Comparison of ENCODE assay signal across 9 mouse cellular contexts in genomic region chr5:31698931-31699330, GRCm38 (mm10). TPM values are rescaled to one million over a fixed set of nuclear protein-coding genes. Genes with fewer than 3 reads are reported as not detected.
DNase-seq lines count a peak whose midpoint lies in the region; ATAC-seq and TF ChIP-seq lines count a peak whose summit lies in the region.
"Had no signal": no experiment of that assay in that cellular context is flagged by ENCODE, and none has a peak within 500 bp of the region (broad histone marks: within the 10 kb centered on the region; RNA-seq: fewer than 3 reads in every experiment).

No protein-coding gene starts in this region.

- no peak for ATAC-seq in embryonic facial prominence, embryonic 14.5 days (ENCODE audit: low read depth)
- ATAC-seq in midbrain, embryonic 12.5 days (ENCODE audit: low FRiP score, low read depth): no peak

- no peak for TF ChIP-seq EP300 in ES-Bruce4 (IDR thresholded peaks at IDR 0.05; ENCODE audit: insufficient read depth, low read depth, low read length)

- peak overlapping the region; percentile 63; the same call in 1 of the 2 replicates for H3K27ac ChIP-seq in kidney, adult 2 months (ENCODE audit: insufficient read depth, low read depth, low read length)
- no peak overlapping the region for H3K27ac ChIP-seq in ES-Bruce4 (ENCODE audit: insufficient read depth, low read length)
- no peak overlapping the region for H3K27ac ChIP-seq in embryonic facial prominence, embryonic 14.5 days (replicated peaks; ENCODE audit: low read depth, low read length)
- no peak overlapping the region for H3K27ac ChIP-seq in midbrain, embryonic 12.5 days (replicated peaks)

- no peak overlapping the region for H3K4me3 ChIP-seq in kidney, adult 2 months (ENCODE audit: insufficient read depth, low read depth, low read length)
- H3K4me3 ChIP-seq in ES-Bruce4 (ENCODE audit: low read depth, low read length): no peak overlapping the region
- H3K4me3 ChIP-seq in embryonic facial prominence, embryonic 14.5 days (ENCODE audit: low read depth, low read length): no peak overlapping the region
- H3K4me3 ChIP-seq in midbrain, embryonic 12.5 days: no peak overlapping the region

- H3K9me3 ChIP-seq in ES-Bruce4 (replicated peaks; ENCODE audit: control insufficient read depth, insufficient read depth, low read length, poor library complexity, severe bottlenecking): no peaks in the 10 kb centered on the region
- no peaks in the 10 kb centered on the region for H3K9me3 ChIP-seq in embryonic facial prominence, embryonic 14.5 days (ENCODE audit: control insufficient read depth, low read length)
- no peaks in the 10 kb centered on the region for H3K9me3 ChIP-seq in midbrain, embryonic 12.5 days
- H3K9me3 ChIP-seq: limb, embryonic 13.5 days had no signal

- DNase-seq in kidney, adult 2 months: peak; percentile 24
- no peak for DNase-seq in kidney, postnatal 4 days
- no peak for DNase-seq in embryonic facial prominence, embryonic 14.5 days (ENCODE audit: low spot score)
- DNase-seq in adrenal gland, postnatal 4 days (ENCODE audit: low spot score in 2 of 2): no peak
- no peak for DNase-seq in frontal cortex, adult 2 months (ENCODE audit: extremely low spot score in 1 of 2, low spot score in 1 of 2)
- DNase-seq in embryo, embryonic 10.5 days (ENCODE audit: low spot score): no peak

- peaks cover 1% of the 10 kb centered on the region; the same call in 1 of the 2 replicates for H3K36me3 ChIP-seq in kidney, adult 2 months (ENCODE audit: control insufficient read depth, insufficient read depth, low read length)
- H3K36me3 ChIP-seq in ES-Bruce4 (ENCODE audit: control insufficient read depth, insufficient read depth, low read length, poor library complexity, severe bottlenecking): peaks cover 5% of the 10 kb centered on the region
- no peaks in the 10 kb centered on the region for H3K36me3 ChIP-seq in embryonic facial prominence, embryonic 14.5 days (ENCODE audit: control insufficient read depth, insufficient read depth, low read length)
- H3K36me3 ChIP-seq in midbrain, embryonic 12.5 days: peaks cover 5% of the 10 kb centered on the region; the same call in 1 of the 2 replicates

- no peak for TF ChIP-seq CTCF in kidney, adult 2 months (conservative IDR thresholded peaks at IDR 0.05; ENCODE audit: insufficient read depth, insufficient read length, low read depth, low read length)
- no peak for TF ChIP-seq CTCF in ES-Bruce4 (IDR thresholded peaks at IDR 0.05; ENCODE audit: low read depth, low read length)

- peak overlapping the region; percentile 81 for H3K9ac ChIP-seq in ES-Bruce4 (ENCODE audit: low read depth, poor library complexity, severe bottlenecking)
- H3K9ac ChIP-seq in embryonic facial prominence, embryonic 14.5 days (ENCODE audit: low read depth, low read length): no peak overlapping the region
- no peak overlapping the region for H3K9ac ChIP-seq in midbrain, embryonic 12.5 days (replicated peaks)

- TF ChIP-seq POLR2A in kidney, adult 2 months (IDR thresholded peaks at IDR 0.05; ENCODE audit: low read depth, low read length): no peak
- no peak for TF ChIP-seq POLR2A in ES-Bruce4 (IDR thresholded peaks at IDR 0.05; ENCODE audit: insufficient read depth, low read length)

- WGBS in kidney, adult 2 months: 21% methylated on average over 4 of the region's 4 CpGs
- 53% methylated on average over 4 of the region's 4 CpGs for WGBS in embryonic facial prominence, embryonic 14.5 days
- WGBS in midbrain, embryonic 12.5 days: 57% methylated on average over 4 of the region's 4 CpGs

- H3K27me3 ChIP-seq in kidney, adult 2 months (replicated peaks; ENCODE audit: control insufficient read depth, insufficient read depth, low read length): no peaks in the 10 kb centered on the region
- no peaks in the 10 kb centered on the region for H3K27me3 ChIP-seq in ES-Bruce4 (ENCODE audit: control insufficient read depth, insufficient read depth, low read length, poor library complexity, severe bottlenecking)
- H3K27me3 ChIP-seq in embryonic facial prominence, embryonic 14.5 days (replicated peaks; ENCODE audit: control insufficient read depth, insufficient read depth, low read length): no peaks in the 10 kb centered on the region
- H3K27me3 ChIP-seq in midbrain, embryonic 12.5 days: no peaks in the 10 kb centered on the region
- H3K27me3 ChIP-seq: limb, embryonic 13.5 days had no signal

- peak overlapping the region; percentile 83; the same call in 1 of the 2 replicates for H3K4me2 ChIP-seq in embryonic facial prominence, embryonic 14.5 days (ENCODE audit: low read depth, low read length)
- H3K4me2 ChIP-seq in midbrain, embryonic 12.5 days (replicated peaks): peak overlapping the region; percentile 72; the same call in 1 of the 2 replicates

- peaks cover 3% of the 10 kb centered on the region; the same call in 1 of the 2 replicates for H3K4me1 ChIP-seq in kidney, adult 2 months (ENCODE audit: control insufficient read depth, insufficient read depth, low read length)
- no peaks in the 10 kb centered on the region for H3K4me1 ChIP-seq in ES-Bruce4 (ENCODE audit: control insufficient read depth, insufficient read depth, low read length)
- peaks cover 8% of the 10 kb centered on the region for H3K4me1 ChIP-seq in embryonic facial prominence, embryonic 14.5 days (ENCODE audit: control insufficient read depth, insufficient read depth, low read length)
- peaks cover 5% of the 10 kb centered on the region for H3K4me1 ChIP-seq in midbrain, embryonic 12.5 days

RNA-seq across cellular contexts. Expression of gene Babam2, which starts 1.4 kb away (rescaled TPM):
- polyA plus RNA-seq in kidney, adult 2 months (2012; rRNA removed): 33.8 and 38.7 TPM in 2 replicates
- polyA plus RNA-seq in ES-Bruce4 (2011; ENCODE audit: insufficient read depth, insufficient read length, low read depth, missing spikeins): 92.8 and 99.2 TPM in 2 replicates
- polyA plus RNA-seq in embryonic facial prominence, embryonic 14.5 days (2014; fragmentation: Nextera tagmentation; extraction: Ambion mirVana): 37.6 and 38.0 TPM in 2 replicates
- 46.4 and 52.6 TPM in 2 replicates for polyA plus RNA-seq in midbrain, embryonic 12.5 days (2016; fragmentation: Nextera tagmentation; extraction: Ambion mirVana)
- 100 to 1,000 TPM in 1 of 2 experiments, 10 to 100 TPM in 1; 99.6 to 107 TPM for total RNA-seq in adrenal gland, postnatal 4 days (2021)
- polyA plus RNA-seq in frontal cortex, adult 2 months (2012; rRNA removed): 44.9 and 45.2 TPM in 2 replicates

RNA-seq across cellular contexts. Expression of gene Rbks, which starts 1.5 kb away (rescaled TPM):
- polyA plus RNA-seq in kidney, adult 2 months (2012; rRNA removed): 15.7 and 16.4 TPM in 2 replicates
- polyA plus RNA-seq in ES-Bruce4 (2011; ENCODE audit: insufficient read depth, insufficient read length, low read depth, missing spikeins): 1.4 and 1.5 TPM in 2 replicates
- 3.6 TPM in 2 replicates for polyA plus RNA-seq in embryonic facial prominence, embryonic 14.5 days (2014; fragmentation: Nextera tagmentation; extraction: Ambion mirVana)
- polyA plus RNA-seq in midbrain, embryonic 12.5 days (2016; fragmentation: Nextera tagmentation; extraction: Ambion mirVana): 2.0 and 2.4 TPM in 2 replicates
- total RNA-seq in adrenal gland, postnatal 4 days (2021): 10 to 100 TPM in 1 of 2 experiments, 1 to 10 TPM in 1; 9.8 to 12.6 TPM
- 3.1 and 3.6 TPM in 2 replicates for polyA plus RNA-seq in frontal cortex, adult 2 months (2012; rRNA removed)
